Mouse (Mus musculus) erythroblast, embryonic 14.5 days (primary cell): ENCODE results near the gene Ptprt.

Experiments used
- GATA1 ChIP-seq: IDR thresholded peaks from 2 replicates; pipeline ENCODE4 v1.6.1; 2012; ENCODE audit warnings: low read length, inconsistent platforms, mixed read lengths
- TAL1 ChIP-seq: IDR thresholded peaks from 3 replicates; pipeline ENCODE4 v1.6.1; 2012; ENCODE audit warnings: low read length, inconsistent platforms, mixed read lengths

GRCm38 (mm10) chr2:162513072-162513471 lies 147.9 kb downstream of the Ptprt start:
- TF ChIP-seq GATA1 (no peak), TAL1 (no peak)
